Mouse (Mus musculus) thymus, postnatal 14 days (tissue): Measurements from ENCODE around the gene Glrx3.

Experiments
- DNase-seq: peaks from one replicate; pipeline ENCODE4 v3.0.0; 2021

Gene Glrx3

DNA sequence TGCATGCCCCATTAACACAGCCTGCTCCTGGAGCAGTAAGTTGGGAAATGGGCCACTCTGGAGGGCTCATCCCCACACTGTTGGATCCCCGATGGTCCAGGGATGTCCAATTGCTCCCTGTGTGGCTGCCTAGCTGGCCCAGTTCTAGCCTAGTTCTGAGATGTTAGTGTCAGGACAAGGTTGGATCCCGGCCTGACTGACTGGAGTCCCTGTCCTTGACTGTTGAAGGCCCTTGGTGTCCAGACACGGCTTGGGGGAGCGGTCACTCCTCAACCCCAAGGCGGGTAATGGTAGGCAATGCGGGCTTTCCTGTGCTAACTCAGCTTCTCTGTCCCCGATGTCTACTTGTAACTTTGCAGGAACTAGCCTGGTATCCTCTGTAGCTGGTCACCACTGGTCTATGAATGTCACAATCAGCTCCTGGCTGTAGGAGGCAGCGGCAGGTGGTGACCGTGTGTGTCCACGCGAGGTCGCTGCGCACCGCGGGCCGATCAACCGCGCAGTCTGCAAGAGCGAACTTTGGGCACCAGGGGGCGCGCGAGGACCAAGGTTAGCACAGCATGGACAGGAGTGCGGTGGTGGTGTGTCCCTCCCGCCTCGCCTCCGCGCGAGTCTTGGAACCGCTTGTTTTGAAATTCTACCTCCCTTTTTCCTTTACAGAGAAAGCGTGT is 40.7 kb downstream of the Glrx3 start:
- peak; percentile 93 for DNase-seq

- no peak for DNase-seq
Measured at GRCm38 (mm10) chr7:137478621-137478982, 41.2 kb downstream of the Glrx3 start.

- DNase-seq = no peak
Measured at GRCm38 (mm10) chr7:137480839-137481238, 43.4 kb downstream of the Glrx3 start.

DNA sequence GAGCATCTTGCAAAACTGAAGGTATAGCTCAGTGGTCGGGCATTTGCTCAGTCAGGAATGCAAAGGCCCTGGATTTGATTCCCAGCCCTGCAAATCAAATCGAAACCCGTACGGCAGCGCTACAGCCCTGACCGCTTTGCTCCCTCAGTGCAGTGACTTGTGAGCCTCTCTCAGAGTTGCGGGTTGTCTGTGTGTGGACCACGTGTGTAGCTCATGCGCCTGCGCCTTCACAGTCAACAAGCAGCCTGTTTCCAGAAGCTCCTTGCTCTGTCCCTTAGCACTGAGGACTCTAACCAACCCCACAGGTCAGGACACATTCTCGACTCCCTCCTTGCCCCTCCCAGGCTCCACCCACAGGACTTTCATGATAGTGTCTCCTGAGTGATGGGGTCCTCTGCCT is 46.6 kb downstream of the Glrx3 start:
- DNase-seq = no peak

GRCm38 (mm10) chr7:137488391-137488790 is 51.0 kb downstream of the Glrx3 start:
- DNase-seq = no peak

GRCm38 (mm10) chr7:137490711-137491110 is 53.3 kb downstream of the Glrx3 start:
- no peak for DNase-seq

DNA sequence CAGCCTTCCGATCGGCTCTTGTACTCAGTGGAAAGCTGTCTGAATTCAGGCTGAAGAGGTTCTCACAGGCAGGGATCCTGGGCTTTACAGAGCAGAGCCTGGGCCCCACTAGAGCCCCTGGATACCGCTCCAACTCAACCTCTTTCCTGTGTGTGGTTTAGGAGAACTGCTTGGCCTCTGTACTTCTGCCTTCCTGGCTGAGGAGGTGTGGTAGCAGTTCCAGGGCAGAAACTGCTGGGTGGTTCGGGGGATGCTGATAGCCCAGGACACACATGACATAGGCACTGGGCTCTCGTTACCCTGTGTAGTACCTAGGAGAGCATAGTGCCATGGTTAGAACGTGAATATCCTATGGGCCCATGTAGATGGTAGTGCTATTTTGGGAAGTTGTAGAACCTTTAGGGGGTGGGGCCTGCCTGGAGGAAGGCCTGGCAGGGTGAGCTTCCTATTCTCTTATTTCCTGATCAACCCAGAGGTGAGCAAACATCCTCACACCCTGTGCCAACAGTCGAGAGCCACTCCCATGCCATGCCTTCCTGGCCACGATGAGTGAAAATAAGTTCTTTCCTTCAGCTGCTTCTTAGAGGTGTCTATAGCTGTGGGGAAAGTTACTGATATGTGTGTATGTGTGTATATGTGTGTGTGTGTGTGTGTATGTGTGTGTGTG is 55.0 kb downstream of the Glrx3 start:
- no peak for DNase-seq

DNA sequence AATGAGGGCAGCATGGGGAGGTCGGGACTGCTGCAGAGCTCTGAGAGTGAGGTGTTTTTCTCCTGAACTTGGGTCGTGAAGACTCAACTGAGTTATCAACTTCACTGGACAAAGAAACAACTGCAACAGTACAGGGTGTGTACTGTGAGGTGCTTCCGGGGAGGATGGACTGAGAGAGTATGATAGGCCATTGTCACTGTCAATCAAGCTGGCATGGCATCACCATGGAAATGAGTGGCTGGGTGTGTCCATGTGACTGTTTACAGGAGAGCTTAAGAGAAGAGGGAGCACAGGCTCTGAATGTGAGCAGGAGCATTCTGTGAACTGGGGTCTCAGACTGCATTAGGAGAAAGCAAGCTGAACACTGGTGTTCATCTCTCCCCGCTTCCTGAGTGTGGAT is 61.3 kb downstream of the Glrx3 start:
- no peak for DNase-seq

DNA sequence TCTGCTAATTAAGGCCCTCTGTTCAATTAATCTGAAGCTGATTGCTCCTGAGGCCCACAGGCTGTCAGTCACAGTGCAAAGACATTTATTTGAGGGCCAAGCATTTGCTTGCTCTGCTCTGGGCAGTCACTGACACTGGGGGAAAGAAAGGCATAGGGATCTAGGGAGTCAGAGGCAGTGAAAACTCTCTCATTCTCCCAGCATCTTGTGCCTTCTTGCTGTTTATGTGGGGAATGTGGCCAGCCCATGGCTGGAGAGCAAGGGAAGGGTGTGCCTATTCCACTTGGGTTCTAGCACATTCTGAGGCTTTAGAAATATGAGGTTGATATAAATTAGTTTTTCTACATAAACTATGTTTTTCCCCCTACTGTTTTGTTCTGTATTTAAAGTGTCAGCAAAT is 80.2 kb downstream of the Glrx3 start:
- DNase-seq = no peak

- no peak for DNase-seq
Measured at GRCm38 (mm10) chr7:137518028-137518576, 80.7 kb downstream of the Glrx3 start.
